Mouse (Mus musculus): ENCODE measurements around the gene Zfp563.

- no peak for TF ChIP-seq CTCF (IDR thresholded peaks at IDR 0.05)
- no peak for TF ChIP-seq POLR2A (IDR thresholded peaks at IDR 0.05; ENCODE audit: insufficient read depth, low read depth, low read length)
Observed at GRCm38 (mm10) chr17:33126257-33126656, 37.1 kb downstream of the Zfp563 start.

Measured in heart, adult 2 months (tissue).